Mouse (Mus musculus): Measurements from ENCODE around the gene E2f4. TPM values are rescaled to one million over a fixed set of nuclear protein-coding genes. Genes with fewer than 3 reads are reported as not detected.

The E2f4 gene
- total RNA-seq, 2 experiments from 2014 or later, result 28.8 to 33.6 TPM

DNA sequence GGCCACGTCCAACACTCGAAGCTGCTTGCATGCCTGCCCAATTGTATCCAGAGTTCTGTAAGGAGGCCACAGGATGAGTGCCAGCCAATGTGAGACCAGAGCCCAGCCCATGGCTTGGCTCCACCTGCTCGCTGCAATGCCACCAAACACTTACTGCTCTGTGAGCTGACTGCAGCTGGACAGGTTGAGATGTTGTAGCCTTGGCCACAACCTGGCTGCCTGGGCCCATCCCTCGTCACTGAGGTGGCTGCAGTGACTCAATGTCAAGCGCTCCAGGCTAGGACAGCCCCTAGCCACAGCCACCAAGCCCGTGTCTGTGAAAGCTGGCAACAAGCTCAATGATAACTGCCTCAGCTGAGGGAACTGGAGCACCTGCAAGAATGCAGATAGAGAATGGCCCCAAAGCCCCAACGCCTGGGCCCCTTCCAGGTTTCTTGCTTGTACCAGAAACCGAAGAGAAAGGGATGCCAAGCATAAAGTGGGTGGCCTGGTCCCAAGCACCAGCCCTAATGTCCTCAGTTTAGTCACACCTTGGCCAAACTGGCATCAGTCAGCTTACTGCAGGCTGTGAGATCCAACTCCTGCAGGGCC is 15.5 kb downstream of the E2f4 start:
- DNase-seq (ENCODE audit: low spot score in 2 of 2), result no peak

DNA sequence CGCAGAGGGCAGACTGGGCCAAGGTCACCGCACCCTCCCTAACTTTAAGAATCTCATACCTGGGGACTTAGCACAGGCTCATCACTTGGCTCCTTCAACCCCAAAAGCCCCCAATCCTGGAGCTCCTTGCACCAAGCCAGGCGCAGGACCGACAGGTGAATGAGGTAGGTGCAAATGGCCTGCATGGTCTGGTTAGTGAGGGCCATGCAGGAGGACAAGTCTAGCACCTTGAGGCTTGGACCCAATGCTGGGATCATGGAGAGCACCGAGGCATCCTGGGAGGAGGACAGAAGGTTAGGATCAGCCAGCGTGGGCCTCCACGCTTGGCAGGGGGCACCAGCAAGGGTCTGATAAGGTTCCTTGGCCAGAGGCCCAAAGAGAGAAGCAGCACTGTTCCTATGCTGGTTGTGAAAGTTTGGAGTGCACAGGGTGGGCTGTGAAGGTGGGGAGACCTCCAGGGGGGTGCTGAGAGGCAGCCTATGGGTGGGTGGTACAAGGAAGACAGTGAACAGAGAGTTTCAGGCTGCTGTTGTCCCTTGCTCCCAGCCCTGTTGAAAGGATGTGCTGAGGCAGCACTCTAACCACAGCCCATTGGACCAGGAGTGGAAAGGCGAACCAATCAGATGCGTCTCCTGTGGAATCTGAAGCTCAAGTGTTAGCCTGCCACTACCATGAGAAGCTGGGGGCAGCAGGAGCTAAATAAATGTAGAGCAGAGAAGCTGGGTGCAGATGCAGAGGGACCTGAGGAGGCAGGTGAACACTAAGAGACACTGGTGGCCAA is 16.3 kb downstream of the E2f4 start:
- DNase-seq (ENCODE audit: low spot score in 2 of 2), result no peak

DNA sequence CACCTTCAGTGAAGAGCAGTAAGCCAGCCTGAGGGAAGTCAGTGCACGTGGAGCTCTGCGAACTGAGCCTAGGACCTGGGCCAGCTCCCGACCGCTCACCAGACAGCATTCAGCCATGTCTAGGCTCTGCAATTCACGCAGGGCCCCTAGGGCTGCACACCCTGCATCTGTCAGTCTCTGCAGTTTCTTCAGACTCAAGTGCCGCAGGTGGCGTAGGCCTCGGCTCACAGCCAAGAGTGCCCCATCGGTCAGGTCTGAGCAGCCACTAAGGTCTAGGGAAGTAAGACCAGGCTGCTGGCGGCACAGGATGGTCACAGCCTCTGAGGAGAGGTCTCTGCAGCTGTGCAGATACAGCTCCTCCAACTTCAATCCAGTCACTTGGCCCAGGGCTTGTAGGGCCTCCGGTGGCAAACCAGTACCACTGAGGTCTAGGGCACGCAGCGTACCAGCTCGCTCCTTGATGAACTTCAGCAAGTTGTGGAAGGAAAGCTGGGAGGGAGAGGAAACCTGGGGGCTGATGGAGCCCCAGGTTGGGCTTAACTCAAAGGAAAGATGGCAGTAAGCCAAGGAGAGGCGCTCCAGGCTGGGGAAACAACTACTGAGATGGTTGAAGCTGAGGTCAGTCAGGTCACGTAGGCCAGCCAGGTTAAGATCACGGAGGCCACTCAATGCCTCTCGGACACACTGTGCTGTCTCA is 17.8 kb downstream of the E2f4 start:
- DNase-seq (ENCODE audit: low spot score in 2 of 2), result no peak

DNA sequence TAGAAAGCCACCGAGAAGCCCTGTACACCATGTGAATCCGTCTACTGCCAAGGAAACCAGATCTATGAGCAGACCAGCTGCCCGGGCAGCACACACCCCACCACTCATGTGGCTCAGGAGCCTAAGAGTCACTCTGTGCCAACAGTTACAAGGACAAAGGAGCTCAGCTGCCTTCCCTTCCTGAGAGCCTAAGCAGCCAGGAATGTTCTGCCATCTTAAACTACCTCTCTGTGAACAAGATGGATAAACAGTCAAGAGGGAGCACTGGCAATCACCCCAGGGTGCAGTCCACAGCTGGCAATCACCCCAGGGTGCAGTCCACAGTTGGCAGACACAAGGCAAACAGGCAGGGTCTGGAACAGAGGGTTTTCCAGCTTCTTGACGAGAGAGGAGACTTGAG is 20.5 kb downstream of the E2f4 start:
- DNase-seq (ENCODE audit: low spot score in 2 of 2), result no peak

DNA sequence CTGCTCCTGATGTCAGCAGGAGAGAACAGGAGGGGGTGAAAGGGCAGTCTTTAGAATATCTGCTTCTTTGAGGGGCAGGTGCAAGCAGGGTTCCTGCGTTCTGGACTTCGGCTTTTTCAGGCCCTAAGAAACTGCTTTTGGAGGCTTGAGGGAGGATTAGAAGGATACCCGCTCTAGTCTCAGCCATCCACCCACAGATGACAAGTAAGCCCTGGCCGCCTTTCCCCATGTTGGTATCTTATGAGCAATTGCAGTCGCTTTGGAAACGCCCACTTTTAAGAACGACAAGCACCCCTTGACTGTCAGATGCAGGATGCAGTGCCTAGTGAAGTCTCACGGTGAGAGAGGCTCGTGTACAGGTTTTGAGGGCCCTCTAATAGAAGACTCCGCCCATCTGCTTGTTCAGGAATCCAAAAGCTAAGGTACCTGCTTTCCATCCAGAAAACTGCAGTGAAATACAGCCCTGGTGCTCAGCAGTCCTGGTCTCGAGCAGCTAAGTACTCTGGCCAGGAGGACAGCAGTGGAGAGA is 21.3 kb downstream of the E2f4 start:
- no peak for DNase-seq (ENCODE audit: low spot score in 2 of 2)

DNA sequence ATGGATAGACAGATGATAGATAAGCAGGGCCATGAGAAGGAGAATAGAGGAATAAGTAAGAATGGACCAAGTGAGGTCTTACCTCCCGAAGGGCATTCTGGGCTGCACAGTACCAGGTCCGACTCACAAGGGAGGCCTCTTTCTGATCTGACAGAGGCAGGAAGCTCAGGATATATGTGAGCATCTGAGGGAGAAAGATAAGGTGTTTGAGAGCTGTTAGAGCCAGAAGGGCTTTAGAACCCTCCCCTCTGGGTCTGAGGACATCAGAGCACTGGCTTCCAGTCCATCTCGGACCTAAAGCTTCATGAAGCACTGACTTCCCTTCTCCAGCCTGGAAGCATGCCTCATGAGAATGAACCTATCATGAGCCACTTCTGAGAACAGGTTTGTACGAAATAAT is 25.7 kb downstream of the E2f4 start:
- no peak for DNase-seq (ENCODE audit: low spot score in 2 of 2)

DNA sequence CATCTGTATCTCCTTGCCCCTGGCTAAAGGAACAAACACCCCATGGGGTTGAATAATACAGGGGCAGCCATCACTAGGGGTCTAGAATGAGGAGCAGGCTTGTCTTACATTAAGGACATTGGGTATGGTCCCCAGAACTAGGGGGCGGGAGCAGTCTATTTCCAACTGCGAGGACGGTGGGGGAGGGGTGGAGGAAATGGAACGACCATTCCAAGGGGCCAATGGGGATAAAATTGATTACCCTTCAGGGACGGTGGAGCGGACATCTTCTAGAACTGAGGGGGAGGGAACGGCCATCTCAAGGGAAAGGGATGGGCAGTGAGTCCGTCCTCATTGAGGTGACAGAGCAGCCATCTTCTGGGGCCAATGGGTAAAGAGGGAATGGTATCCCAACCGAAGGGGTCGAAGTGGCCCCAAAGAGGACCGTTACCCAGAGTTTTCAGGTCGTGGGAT is 28.2 kb downstream of the E2f4 start:
- no peak for DNase-seq (ENCODE audit: low spot score in 2 of 2)

DNA sequence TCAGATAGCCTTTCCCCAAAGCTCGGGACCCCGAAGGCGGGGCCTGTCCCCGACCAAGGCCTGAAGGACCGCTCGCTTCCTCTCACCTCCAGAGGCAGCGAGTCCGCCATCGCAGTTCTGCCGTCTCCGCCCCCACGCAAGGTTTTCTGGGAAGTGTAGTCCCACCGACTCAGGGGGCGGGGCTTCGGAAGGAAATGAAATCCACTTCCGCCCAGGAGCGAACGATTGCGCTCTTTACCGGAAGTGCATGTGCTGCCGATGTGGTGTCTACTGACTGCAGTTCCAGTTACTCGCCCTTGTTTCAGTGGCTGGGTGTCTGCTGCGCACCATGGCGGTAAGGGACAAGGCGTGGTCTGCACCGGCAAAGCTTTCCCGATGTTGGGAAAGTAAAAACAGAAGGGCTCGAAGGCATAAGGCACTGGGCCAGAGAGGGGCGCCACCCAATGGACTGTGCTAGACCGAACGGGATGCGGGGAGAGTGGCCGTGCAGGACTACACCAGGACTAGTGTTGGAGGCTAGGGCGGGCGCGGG is 28.7 kb downstream of the E2f4 start, which contains the start of the genes Lrrc29 and Tmem208:
Lrrc29 (minus strand) TSS at position 138 of the 532 bp plus-strand sequence.
Tmem208 (plus strand) TSS at position 214 of the 532 bp plus-strand sequence.
- DNase-seq (ENCODE audit: low spot score in 2 of 2), result peak; percentile 96 to 98

DNA sequence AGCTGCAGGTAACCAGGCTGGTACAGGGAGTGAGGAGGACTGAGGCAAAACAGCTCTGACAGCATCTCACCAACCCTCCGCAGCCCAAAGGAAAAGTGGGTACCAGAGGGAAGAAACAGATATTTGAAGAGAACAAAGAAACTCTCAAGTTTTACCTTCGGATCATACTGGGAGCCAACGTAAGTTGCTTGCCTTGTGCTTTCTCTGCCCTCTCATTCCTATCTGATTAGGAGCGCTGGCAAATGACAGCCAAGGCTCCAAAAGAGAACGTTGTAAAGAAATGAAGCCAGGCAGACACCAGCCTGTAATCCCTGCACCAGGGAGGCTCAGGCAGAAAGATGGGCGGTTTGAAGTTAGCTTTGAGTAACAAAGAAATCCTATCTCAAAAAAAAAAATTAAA is 29.5 kb downstream of the E2f4 start:
- no peak for DNase-seq (ENCODE audit: low spot score in 2 of 2)

DNA sequence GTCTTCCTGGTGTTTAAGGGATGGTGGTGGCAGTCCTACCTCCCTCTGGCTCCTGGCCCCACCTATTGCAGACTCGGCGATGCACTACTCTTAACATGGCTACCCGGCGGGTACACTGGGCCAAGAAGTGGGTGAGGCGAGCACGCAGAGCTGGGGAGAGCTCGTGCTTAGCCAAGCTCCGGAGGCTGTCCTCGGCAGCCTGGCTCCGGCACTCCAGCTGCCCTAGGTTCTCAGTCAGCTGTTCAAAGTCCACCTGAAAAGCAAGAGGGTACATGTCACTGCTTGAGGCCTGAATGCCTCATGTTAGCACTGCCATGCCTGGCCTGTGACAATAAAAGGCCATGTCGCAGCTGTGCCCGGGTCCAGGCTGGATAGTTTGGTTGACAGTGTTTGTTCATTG is 32.9 kb downstream of the E2f4 start:
- no peak for DNase-seq (ENCODE audit: low spot score in 2 of 2)

DNA sequence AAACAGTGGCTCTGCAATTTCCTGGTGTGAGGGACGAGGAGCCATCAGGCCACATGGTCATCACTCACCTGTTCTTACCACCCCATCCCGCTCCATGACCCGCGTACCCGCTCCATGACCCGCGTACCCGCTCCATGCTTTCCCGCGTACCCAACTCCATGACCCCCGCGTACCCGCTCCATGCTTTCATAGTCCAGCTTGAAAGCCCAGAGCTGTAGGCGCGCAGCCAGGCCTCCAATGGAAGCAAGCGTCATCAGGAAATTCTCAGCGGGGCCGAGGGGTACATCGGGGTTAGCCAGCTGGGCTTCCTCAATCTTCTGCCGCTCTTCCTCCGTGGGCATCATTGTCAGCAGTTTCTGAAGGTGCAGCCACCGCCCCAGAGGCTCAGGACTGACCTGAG is 34.0 kb downstream of the E2f4 start:
- no peak for DNase-seq (ENCODE audit: low spot score in 2 of 2)

DNA sequence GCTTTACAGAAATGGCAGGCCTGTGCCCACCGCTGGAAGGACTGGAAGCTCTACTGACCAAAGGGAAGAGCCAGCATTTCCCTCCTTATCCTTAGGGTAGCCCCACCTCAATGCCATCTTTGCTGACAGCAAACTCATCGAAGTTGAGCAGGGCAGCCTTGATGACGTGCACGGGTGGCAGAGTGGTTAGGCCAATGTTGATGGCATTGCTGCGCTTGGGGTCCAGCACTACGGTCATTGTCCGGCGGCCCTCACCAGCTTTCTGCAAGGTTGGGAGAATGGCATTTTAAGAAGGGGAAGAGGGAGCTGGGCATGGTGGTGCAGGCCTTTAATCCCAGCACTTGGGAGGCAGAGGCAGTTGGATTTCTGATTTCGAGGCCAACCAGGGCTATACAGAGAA is 34.5 kb downstream of the E2f4 start:
- no peak for DNase-seq (ENCODE audit: low spot score in 2 of 2)

DNA sequence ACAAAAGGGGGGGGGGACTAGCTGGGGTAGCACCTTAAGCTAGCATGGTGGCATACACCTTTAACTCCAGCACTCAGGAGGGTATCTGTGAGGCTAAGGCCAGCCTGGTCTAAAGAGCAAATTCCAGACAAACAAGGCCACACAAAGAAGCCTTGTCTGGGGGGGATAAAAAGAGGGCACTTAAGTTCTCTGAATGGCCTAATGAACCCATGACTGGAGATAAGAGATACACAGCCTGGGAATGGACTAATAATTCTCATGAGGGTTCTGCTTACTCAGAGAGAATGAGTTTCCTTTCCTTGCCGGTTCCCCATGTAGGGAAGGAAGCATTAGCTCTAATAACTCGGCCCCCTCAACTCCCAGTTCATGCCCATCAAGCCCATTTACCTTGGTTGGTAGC is 35.1 kb downstream of the E2f4 start:
- DNase-seq (ENCODE audit: low spot score in 2 of 2), result no peak

DNA sequence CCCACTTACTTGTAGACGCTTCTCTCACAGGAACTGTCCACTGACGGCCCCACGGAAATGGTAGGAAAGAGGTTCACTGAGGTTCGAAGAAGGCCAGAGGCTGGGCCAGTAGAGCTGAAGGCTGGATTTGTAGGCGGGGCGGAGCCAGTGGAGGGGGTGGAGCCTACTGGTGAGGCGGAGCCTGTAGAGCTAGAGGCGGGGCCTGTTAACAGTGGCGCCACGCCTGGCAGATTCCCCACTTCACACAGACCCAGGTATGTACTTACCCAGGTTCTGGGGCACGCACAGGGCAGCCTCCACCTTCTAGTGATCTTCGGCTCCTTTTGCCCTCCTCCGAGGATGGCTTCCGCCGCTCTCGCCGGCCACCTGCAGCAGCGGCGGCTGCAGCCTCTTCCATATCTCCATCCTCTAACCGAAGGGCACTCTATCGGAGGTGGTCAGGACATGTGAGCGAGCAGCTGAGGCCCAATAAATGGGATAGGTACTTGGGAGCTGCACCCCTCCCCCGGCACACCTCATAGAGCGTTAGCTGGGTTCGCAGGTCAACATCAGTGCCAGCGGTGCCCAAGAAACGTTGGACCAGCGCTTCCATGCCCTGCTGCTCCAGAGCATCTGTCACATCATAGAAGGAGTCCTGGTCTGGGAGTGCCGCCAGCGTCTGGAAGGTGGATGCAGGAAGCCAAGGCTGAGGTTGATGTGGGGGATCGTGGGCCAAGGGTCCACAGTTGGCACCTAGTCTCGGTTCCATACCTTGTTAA is 39.1 kb downstream of the E2f4 start:
- no peak for DNase-seq (ENCODE audit: low spot score in 2 of 2)

DNA sequence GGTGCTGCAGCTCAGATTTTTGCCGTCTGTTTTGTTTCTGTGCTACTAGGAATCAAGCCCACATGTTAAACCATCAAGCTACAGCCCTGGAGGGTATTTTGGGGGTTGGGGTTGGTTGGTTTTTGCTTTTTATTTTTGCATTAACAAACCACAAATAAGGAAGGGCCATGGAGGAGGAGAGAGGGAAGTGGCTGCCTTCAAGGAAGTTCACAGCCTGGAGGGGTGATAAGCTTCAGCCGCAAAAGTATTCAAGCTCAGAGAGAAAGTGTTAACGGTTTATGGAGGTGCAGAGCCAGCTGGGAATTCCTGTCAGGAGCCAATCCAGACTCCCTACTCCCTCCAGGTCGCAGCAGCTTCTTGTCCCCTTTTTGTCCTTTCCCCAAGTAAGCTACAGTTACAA is 41.5 kb downstream of the E2f4 start:
- DNase-seq (ENCODE audit: low spot score in 2 of 2), result no peak

DNA sequence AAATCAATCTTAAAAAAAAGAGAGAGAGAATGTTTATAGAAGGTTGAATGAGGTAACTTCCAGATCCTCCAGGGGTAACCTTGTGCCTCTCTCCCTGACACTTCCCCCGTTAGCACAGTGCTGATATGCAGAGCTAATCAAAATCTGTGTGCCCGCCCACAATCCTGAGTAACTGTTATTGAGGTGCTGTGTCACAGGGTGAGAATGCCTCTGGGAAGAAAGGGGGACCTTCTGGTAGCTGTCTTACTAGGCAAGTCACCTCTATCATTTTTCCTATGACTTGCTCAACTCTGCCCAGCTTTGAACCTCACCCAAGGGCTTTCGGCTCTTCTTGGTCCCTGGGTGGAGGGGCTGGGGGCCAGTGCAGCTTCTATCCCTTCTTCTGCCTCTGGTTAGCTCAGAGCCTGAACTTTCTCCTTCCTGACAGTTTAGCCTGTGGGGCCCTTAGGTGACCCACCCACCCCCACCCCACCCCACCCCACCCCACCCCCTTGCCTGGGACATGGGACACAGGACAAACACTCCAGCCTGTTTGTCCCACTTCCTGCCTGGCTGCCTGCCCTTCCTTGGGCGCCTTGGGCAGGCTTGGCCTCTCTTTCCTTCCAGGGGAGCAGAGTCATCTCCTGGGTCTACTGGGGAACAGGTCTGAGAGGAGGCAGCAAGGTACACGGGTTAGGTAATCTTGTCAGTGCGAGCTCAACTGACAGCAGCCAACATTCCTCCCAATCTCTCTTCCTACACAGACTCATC is 42.6 kb downstream of the E2f4 start:
- DNase-seq (ENCODE audit: low spot score in 2 of 2), result no peak

DNA sequence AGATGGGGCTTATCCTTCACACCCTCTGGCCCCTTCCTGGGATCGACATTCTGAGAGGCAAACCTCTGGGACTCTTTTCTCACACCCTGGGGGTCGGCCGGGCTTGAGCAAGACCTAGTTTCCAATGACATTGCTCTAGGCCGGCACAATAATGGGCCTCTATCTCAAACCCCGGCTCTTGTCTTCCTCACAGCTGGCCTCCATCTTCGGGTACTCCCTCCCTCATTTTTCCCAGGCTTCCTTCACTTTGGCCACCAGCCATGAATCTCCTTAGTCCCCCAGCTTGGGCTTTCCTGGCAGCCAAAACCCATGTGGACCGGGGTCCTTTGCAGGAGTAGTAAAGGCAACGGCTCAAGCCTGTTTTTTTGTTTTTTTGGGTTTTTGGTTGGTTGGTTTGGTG is 43.9 kb downstream of the E2f4 start:
- DNase-seq (ENCODE audit: low spot score in 2 of 2), result no peak

DNA sequence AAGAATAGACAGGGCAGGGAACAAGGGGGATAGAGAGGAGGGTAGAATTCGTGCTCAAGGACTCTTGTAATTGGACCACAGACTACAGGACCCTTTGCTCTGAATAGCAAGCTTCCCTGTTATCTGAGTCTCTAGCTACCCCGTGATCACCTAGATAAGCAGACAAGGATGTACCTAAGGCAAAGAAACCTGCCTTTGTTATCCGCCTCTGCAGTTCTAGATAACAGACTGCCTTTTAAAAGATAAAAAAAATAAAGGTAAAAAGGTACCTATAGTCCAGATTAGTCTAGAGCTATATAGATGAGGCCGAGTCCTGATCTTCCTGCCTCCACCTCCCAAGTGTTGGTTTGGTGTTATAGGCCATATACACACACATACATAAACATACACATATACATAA is 45.3 kb downstream of the E2f4 start:
- DNase-seq (ENCODE audit: low spot score in 2 of 2), result no peak

DNA sequence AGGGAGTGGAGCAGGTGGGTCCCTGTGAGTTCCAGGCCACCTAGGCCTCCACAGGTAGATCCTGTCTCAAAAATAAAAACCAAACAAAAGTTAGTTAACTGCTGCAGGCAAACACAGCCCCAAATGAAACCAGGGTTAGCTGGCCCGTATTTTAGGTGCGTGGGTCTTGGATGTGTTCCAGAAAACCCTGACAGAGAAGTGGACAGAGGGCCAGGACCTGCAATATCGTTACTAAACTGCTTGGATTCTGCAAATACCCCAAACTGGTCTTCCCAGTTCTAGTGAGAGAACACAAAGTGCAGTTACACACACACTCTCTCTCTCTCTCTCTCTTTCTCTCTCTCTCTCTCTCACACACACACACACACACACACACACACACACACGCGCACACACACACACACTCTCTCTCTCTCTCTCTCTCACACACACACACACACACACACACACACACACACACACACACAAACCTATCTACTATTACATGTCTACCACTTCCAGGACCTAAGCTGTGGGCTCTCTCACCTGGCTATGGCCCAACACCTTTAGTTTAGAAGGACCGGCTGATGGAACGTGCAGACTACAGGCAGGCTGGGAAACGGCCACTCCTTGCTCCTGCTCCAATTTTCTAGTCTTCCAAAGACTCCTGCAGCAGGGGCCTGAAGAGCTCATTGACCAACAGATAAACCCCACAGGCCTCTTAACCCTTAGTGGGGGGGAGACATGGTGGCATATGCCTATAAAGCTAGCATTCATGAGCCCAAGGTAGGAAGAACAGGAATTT is 46.5 kb downstream of the E2f4 start:
- DNase-seq (ENCODE audit: low spot score in 2 of 2), result no peak

Data from layer of hippocampus, postnatal 14 days (tissue).